In the genomic region with DNA sequence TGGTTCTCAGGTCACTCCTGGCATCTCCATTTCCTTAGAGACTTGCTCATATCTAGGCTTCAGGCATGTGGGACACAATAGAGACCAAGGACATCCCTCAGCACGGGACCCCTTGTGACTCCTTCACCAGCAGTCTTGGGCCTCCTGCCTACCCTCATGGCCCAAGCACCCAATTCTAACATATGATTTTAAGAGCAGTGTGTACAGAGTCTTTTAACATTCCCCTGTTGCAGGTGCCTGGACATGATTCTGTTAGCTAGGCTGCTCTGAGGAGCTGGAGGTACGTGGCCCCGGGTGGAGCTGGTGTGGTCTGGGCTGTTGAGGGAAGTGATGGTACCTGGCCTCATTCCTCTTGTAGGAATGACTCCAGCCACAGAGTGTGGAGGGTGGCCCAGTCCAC, we compare ENCODE assay signal across 25 mouse cellular contexts. TPM values are rescaled to one million over a fixed set of nuclear protein-coding genes. Genes with fewer than 3 reads are reported as not detected.
"Had no signal": no experiment of that assay in that cellular context is flagged by ENCODE, and none has a peak within 500 bp of the region (broad histone marks: within the 10 kb centered on the region; RNA-seq: fewer than 3 reads in every experiment).

No protein-coding gene starts in this region.

- ATAC-seq: forebrain, embryonic 13.5 days; forebrain, embryonic 14.5 days; forebrain, embryonic 15.5 days; forebrain, embryonic 16.5 days; forebrain, postnatal 0 days had no signal

- H3K27me3 ChIP-seq: embryonic facial prominence, embryonic 12.5 days; embryonic facial prominence, embryonic 15.5 days; forebrain, embryonic 12.5 days; forebrain, embryonic 13.5 days; forebrain, embryonic 15.5 days had no signal

- H3K27ac ChIP-seq: embryonic facial prominence, embryonic 12.5 days; embryonic facial prominence, embryonic 15.5 days; forebrain, embryonic 10.5 days; forebrain, embryonic 12.5 days; forebrain, embryonic 13.5 days; forebrain, embryonic 15.5 days had no signal

- DNase-seq: cerebellum, adult 18-20 months; cerebellum, adult 2 months; cerebellum, adult 8-10 months; cerebellum, adult 9-10 months; cerebellum, adult 9-11 months; cerebellum, postnatal 10 days; cerebellum, postnatal 14 days; cerebellum, postnatal 25 days; cerebellum, postnatal 36 days; embryo, embryonic 11 days; forebrain, postnatal 0 days; gastrocnemius, postnatal 10 days; gastrocnemius, postnatal 36 days; heart, adult 2 months had no signal

- H3K9ac ChIP-seq: embryonic facial prominence, embryonic 12.5 days; embryonic facial prominence, embryonic 15.5 days; forebrain, embryonic 12.5 days; forebrain, embryonic 13.5 days; forebrain, embryonic 15.5 days; forebrain, postnatal 0 days had no signal

- H3K9me3 ChIP-seq: embryonic facial prominence, embryonic 12.5 days; embryonic facial prominence, embryonic 15.5 days; forebrain, embryonic 10.5 days; forebrain, embryonic 12.5 days; forebrain, embryonic 13.5 days; forebrain, embryonic 15.5 days had no signal

- H3K36me3 ChIP-seq: embryonic facial prominence, embryonic 12.5 days; forebrain, embryonic 10.5 days; forebrain, embryonic 12.5 days; forebrain, embryonic 15.5 days had no signal

- H3K4me1 ChIP-seq: forebrain, embryonic 12.5 days; forebrain, embryonic 13.5 days; forebrain, embryonic 15.5 days had no signal

- H3K4me3 ChIP-seq: embryonic facial prominence, embryonic 12.5 days; embryonic facial prominence, embryonic 15.5 days; erythroblast, embryonic 14.5 days; forebrain, embryonic 10.5 days; forebrain, embryonic 12.5 days; forebrain, embryonic 13.5 days; forebrain, embryonic 15.5 days; heart, adult 2 months had no signal

- H3K4me2 ChIP-seq: embryonic facial prominence, embryonic 12.5 days; embryonic facial prominence, embryonic 15.5 days; forebrain, embryonic 12.5 days; forebrain, embryonic 13.5 days; forebrain, embryonic 15.5 days; heart, embryonic 11.5 days had no signal

RNA-seq across cellular contexts. Expression of a gene that starts 40.1 kb away (rescaled TPM):
- total RNA-seq: gastrocnemius, adult 8-10 months had no signal
